Mouse (Mus musculus) cerebellum, postnatal 4 days (tissue): ENCODE data around the gene Zfp281.

Source experiments
- DNase-seq, 2 experiments: peaks; one replicate each; pipeline ENCODE4 v3.0.0; 2022; ENCODE audit warnings: low spot score in 2 of 2, mixed read lengths in 1 of 2

The Zfp281 gene

DNA sequence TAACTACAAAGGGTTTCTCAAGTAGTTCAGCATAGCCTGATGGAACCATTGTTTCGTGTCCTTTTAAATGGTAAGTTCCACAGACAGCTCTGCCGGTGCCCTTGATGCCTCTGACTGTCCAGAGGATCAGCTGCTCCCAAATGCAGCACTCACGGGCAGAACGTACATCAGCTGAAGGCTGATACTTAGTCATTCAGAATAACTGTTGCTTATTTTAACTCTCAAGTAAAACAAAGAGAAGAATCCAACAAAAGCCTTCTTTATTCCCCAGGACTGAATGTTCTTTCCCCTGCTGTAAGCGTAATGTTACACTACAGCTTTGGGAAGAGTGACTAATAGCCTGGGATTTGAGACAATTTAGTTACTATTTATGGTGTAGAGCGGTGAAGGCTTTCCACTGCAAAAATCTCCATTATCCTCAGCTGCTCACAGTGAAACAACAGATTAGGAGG is 11.4 kb upstream of the Zfp281 start:
- no peak for DNase-seq

DNA sequence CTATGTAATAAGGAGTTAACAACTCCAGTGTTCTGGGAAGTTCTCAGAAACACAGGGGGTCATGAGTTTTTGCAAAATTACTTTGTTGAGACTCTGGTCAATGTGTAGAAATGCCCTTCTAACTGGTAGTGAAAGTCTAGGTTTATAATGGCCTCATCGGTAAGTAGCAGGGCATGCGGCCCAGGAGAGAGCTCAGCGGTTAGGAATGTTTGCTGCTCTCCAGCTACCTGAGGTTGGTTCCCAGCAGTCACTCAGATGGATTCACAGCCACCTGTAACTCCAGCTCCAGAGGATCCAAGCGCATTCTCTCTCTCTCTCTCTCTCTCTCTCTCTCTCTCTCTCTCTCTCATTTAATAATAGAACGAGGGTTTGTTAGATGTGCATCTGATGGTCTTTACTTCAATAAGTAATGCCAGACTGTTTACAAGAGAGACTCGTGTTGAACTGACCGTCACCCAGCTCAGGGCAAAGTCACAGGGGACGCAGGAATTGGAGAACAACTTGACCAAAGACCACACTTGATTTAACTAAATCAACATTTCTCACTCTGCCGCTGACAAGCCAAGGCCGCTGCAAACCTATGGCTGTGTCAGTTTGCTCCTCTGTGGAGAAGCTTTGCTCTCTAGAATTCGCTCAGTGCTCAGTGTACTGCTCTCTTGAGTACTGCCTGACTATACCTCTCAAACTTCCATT is 9.8 kb upstream of the Zfp281 start:
- DNase-seq: no peak

DNA sequence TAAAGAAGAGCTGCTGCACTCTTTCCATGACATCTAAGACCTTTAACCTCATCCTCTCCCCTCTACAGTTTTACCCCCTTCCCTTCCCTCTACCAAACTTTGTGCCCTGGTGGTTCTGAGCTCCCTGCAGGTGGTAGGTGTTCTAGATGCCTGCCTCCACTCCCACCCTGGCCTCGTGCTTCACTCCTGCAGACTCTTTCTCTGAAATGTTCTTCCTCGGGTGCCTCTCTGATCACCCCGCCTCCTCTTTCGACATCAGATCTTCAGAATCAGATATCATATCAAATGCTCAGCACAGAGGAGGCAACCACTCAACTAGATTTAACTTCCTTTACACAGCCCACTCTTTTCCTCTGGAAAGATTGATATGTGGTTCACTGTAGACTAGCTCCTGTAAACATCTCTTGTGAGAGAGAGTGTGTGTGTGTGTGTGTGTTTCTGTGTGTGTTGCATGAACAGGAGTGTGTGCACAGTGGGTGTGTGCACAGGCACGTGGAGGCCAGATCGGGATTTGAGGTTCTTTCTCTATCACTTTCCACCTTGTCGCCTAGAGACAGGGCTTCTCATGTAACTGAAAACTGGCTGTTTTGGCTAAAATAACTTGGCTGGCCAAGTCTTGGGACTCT is 7.4 kb upstream of the Zfp281 start:
- DNase-seq: no peak

DNA sequence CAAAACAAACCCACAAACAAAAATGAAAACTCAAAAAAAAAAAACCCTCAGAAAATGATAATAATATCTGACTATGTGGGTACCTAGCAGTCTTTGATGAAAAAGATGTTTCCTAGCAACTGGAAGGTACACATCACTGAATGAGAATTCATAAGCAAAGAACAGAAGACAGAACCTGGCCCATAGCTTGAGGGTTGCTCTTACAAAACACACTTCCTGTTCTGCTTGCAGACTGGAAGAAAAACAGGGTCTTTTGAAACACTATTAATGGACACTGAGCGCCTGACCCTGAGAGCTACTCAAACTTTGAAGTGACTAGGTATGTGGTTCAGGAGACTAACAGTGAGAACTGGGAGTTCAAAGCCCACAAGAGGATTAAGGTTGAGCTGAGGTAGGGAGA is 6.1 kb upstream of the Zfp281 start:
- no peak for DNase-seq

DNA sequence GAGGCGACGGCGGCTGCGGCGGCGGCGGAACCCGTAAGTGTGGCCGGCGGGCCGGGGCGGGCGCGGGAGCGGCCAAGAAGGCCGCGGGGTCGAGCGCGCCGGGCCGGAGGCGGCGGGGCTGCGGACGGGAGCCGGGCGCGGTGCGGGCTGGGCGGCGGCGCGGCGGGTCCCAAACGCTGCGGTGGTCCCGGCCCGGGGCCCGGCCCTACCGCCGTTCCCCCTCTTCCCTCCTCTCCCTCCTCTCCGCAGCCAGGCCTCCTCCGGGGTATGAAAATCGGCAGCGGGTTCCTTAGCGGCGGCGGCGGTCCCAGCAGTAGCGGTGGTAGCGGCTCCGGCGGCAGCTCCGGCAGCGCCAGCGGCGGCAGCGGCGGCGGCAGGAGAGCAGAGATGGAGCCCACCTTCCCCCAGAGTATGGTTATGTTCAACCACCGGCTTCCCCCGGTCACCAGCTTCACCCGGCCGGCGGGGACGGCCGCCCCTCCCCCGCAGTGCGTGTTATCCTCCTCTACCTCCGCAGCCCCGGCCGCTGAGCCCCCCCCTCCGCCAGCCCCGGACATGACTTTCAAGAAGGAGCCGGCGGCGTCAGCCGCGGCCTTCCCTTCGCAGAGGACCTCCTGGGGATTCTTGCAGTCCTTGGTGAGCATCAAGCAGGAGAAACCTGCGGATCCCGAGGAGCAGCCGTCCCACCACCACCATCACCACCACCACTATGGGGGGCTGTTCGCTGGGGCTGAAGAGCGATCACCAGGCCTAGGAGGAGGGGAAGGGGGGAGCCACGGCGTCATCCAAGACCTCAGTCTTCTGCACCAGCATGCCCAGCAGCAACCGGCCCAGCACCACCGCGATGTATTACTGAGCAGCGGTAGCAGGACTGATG is 556 bp downstream of the Zfp281 start:
- peak; percentile 29 to 60 for DNase-seq

DNA sequence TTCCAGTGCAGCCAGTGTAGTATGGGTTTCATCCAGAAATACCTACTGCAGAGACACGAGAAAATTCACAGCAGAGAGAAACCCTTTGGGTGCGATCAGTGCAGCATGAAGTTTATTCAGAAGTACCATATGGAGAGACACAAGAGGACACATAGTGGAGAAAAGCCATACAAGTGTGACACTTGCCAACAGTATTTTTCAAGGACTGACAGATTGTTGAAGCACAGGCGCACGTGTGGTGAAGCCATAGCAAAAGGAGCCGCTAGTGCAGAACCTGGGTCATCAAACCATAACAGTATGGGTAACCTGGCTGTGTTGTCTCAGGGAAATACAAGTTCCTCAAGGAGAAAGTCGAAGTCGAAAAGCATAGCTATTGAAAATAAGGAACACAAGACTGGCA is 1.4 kb downstream of the Zfp281 start:
- DNase-seq: no peak

DNA sequence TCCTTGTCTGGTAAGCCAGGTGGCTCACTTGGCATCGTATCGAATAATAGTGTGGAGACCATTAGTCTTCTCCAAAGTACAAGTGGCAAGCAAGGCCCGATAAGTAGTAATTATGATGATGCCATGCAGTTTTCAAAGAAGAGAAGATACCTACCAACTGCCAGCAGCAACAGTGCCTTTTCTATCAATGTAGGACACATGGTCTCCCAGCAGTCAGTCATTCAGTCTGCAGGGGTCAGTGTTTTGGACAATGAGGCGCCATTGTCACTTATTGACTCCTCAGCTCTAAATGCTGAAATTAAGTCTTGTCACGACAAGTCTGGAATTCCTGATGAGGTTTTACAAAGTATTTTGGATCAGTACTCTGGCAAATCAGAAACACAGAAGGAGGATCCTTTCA is 2.1 kb downstream of the Zfp281 start:
- no peak for DNase-seq

DNA sequence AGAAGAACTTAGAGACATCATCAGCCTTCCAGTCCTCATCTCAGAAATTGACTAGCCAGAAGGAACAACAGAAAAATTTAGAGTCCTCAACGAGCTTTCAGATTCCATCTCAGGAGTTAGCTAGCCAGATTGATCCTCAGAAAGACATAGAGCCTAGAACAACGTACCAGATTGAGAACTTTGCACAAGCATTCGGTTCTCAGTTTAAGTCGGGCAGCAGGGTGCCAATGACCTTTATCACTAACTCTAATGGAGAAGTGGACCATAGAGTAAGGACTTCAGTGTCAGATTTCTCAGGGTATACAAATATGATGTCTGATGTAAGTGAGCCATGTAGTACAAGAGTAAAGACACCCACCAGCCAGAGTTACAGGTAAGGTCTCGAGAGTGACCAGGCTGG is 2.9 kb downstream of the Zfp281 start:
- DNase-seq: no peak

DNA sequence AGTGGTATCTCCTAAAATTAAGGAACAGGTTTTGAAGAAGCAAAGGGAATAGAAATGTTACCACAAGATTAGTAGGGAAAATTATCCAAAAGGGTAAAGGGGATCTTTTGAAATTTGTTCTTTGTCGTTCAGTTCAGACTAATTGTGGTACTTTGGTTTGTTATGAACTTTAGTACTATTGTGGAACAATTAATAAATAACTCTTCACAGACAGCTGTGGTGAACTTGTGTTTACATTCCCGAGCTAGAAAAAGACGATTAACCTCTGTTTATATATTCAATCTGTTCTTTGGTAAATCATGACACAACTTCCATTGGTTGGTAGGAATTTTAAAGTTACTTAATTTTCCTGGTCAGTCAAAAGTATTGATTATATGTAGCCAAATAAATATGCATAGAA is 8.2 kb downstream of the Zfp281 start:
- DNase-seq: no peak

DNA sequence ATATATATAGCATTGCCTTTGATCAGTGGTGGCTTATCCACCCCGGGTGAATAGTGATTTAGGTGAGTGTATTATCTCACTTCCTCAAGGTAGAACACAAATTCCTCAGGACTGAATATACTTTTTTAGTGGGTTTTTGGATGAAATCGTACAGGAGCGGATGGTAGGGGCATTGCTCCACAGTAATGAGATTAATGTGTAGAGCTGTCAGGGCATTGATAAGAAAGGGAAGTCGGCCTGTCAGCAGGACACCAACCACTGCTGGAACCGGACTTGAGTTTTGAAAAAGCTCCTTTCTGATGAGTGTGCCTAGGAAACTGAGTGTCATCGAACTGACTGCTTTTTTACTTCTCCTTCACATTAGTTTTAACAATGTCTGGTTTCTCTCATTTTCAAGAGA is 10.9 kb downstream of the Zfp281 start:
- no peak for DNase-seq

DNA sequence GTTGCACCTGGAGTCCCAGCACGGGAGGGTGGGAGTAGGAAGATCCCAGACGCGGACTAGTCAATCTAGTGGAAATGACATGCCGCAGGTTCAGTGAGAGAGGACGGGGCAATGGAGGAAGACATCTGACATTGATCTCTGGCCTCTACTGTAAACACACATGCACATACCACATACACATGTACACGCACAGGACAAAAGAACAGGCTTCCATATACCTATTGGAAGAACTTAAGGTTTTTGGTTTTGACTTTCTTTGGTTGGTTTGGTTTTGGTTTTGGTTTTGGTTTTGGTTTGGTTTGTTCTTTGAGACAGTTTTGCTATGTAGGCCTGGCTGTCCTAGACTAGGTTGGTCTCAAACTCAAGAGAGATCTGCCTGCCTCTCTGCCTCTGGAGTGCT is 12.2 kb downstream of the Zfp281 start:
- no peak for DNase-seq

DNA sequence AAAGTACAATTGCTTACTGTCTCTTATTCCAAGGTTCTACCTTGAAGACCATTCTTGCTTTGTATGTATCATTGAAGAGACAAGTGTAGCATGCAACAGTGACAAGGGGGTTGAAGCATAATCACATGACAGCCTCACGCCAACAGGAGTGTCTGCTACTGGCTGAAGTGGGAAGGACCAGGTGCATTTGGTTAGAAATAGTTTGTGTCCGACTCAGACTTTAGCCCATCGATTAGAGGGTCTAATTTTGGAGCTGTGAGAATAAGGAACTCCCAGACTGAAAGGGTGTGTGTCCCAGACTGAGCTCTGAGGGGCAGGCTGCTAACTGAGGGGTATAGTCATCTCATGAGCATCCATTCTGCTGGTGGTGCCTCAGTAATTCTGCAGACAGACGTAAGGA is 13.0 kb downstream of the Zfp281 start:
- no peak for DNase-seq

DNA sequence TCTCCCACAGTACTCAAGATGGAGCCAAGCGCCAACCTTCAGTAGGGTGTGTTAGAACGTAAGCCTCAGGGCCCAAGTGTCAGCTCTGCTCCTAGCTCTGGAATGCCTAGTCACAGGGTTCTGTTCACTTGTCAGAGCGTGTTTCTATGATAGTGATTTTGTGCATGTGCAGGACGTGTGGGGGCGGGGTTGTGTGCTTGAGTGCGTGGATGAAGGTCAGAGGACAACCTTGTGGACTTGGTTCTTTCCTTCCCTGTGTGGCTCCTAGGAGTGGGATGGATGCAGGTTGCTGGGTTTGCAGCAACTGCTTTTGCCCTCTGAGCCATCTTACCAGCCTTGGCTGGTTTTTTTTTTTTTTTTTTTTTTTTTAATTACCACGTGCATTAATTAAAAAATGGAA is 13.5 kb downstream of the Zfp281 start:
- no peak for DNase-seq

DNA sequence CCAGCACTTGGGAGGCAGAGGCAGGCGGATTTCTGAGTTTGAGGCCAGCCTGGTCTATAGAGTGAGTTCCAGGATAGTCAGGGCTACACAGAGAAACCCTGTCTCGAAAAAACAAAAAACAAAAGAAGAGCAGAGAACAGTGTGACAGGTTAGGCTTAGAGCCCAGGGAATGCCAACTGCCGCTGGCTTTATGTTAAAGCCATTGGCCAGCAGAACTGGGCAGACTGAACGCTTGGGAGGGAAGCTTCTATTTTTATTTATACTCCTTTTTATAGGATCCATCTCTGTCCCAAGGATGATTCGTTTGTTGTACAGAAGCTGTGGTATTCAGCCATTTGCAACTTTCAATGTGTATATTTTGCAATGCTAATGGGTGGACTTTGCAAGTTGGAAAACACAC is 14.0 kb downstream of the Zfp281 start:
- no peak for DNase-seq

DNA sequence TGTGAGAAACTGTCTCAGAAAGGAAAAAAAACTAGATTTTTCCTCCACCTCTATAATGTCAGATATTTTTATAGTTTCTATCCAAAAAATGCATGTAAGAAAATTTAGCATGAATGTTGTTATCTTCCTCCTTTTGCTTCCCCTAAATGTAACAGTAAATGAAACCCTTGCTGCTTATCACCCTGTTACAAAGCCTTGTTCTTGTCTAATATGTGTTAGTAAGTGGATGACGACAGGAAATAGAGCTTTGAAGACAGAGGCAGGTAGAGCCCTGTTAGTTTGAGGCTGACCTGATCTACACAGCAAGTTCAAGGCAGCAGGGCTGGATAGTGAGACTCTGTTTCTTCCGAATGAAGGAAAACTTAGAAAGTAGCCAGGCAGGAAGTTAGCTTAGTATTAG is 14.5 kb downstream of the Zfp281 start:
- no peak for DNase-seq

DNA sequence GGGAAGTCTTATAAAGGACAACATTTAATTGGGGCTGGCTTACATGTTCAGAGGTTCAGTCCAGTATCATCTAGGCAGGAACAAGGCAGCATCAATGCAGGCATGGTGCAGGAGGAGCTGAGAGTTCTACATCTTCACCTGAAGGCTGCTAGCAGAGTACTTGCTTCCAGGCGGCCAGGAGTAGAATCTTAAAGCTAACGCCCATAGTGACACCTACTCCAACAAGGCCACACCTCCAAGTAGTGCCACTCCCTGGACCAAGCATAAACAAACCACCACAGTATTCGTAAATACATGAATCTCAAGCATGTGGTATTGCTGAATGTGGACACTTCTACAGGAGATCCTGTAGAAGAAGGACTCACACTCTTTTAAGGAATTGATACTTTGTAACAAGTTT is 18.0 kb downstream of the Zfp281 start:
- DNase-seq: no peak

DNA sequence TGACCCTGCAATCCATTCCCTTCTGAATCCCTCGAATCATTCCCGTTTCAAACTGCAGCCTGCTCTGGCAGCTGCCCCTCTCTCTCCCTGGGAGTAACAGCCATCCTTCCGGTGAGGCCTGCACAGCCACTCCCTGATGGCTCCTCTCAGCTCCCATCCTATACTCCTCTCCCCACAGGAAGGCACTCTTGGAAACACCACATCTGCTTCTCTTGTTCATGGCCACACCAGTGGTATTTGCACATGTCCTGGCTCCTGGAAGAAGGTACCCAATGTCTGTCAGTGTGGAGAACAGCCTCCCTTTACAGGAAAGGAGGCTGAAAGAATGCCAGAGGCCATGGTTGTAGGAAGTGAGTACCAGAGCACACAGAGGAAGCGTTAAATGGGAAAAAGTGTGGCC is 19.8 kb downstream of the Zfp281 start:
- DNase-seq: no peak

DNA sequence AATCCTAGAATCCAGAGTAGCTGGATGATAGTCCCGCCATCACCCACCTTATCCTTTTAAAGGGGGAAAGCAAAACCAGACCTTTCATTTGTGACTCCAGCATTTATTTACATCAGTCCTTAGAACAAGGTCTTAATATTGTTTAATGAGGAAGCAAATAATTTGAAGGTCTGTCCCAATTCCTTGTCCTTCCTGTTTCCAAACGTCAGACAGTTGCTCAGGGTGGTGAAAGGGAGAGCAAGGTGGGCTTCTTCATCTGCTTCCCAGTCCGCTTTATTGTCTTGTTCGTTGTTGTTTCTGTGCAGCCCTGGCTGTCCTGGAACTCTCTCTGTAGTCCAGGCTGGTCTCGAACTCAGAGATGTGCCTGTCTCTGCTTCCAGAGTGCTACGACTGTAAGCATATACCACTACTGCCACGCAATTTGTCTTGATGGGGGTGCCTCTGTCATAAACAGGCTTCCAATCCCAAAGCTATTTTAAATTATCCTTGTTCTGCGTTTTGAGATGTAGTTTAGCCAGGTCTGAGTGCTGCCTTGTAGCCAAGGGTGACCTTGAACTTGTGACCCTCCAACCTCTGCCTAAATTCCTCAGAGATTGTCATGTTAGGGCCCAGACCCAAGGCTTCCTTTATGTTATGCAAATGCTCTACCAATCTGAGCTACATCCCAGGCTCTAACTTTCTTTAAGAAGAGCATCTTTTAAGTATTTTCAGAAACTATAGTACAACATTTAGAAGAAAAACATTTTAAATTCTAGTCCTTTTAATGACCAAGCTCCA is 21.3 kb downstream of the Zfp281 start:
- DNase-seq: no peak

DNA sequence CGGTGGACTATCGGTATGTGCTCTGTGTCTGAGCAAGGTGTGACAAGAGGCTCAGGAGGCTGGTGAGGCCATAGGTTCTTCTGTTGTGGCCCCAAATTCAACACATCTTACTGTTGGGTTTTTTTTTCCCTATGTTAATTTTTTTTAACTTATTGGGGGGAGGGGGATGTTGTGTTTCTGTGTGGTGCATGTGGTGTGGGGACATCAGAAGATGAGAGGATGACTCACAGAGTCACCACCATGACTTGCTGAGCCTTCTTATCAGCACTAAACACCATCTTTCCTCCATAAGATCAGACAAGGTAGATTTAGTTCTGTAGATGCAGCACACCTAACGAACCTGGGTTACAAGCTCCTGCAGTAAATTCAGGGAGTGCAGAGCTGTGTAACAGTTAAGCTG is 27.4 kb downstream of the Zfp281 start:
- no peak for DNase-seq

DNA sequence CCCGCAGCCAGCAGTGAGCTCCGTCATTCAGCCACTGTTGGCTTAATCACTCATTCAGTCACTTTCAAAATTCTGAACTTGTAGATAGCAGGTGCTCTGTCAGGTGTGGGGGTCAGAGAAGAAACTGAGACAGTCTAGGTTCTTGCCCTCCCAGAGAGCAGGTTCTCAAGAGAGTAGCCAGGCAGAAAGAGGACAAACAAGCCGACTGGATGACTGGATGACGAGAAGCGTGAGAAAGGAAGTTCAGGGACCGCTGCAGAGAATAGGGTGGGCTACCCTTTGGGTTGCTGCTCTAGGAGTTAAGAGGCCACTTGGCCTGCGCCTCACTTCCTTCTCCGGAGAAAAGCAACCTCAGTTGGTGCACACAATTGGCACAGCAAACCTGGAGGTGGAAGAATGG is 28.8 kb downstream of the Zfp281 start:
- no peak for DNase-seq

DNA sequence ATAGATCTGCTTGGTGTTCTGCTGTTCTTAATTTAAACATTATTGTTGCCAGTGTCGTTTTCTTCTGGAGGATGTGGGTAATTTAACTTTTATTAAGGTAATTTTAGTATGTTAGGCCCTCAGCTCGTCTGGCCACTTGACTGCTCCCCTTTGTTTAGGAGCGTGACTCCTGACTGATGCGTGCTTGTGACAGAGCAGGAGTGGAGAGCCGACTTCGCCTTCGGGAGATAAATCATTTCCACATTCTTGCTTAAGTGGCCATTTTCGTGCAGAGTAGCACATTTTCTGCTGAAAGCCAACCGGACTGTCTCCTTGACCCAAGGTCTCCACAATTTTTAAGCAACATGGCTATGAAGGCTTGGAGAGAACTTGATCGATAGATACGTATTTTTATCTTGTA is 29.7 kb downstream of the Zfp281 start:
- no peak for DNase-seq

DNA sequence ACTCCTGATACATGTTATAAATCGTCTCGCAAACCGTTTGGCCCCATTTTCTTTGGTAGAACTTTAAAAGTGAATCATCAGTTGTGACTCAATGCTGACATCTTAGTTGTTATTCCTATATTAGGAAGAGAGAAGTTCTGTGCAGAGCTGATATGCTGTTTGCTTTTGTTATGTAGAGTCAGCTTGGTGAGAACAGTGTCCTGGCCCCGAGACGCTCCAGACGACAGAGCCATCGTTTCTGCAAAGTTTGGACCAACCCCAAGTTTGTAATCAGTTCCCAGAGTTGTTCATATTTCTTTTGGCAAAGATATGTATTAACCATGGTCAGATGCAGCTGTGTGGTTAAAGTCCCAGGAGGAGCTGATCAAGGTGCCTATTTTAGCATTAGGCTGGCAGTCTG is 31.9 kb downstream of the Zfp281 start:
- no peak for DNase-seq
